Mouse (Mus musculus): Measurements from ENCODE around the gene Rnpep. TPM values are rescaled to one million over a fixed set of nuclear protein-coding genes. Genes with fewer than 3 reads are reported as not detected.

Gene Rnpep
- polyA plus RNA-seq (2012; rRNA removed): 40.7 and 48.9 TPM in 2 replicates

DNA sequence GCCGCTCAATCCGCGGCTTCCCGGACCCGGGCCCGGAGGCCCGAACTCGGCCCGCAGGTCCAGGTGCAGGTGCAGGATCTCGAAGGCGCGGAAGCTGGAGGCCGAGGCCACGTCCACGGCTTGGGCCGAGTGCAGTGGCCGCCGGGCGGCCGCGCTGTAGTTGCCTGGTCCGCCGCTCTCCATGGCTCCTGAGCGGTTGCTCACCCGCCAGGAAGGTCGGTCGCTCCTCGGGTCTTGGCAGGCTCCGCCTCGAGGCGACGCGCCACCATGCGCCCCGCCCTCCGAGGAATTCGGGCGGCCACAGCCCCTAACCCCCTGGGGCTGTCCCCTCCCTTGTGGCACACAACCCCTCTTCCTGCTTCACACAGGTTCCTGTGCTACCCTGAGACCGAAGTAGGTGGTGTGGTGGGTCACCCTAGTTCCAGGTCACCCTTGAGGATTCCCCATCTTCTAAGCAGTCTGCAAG is at the start of gene Rnpep:
Gene Rnpep (minus strand): TSS at position 259 of the 466 bp plus-strand sequence.

DNA sequence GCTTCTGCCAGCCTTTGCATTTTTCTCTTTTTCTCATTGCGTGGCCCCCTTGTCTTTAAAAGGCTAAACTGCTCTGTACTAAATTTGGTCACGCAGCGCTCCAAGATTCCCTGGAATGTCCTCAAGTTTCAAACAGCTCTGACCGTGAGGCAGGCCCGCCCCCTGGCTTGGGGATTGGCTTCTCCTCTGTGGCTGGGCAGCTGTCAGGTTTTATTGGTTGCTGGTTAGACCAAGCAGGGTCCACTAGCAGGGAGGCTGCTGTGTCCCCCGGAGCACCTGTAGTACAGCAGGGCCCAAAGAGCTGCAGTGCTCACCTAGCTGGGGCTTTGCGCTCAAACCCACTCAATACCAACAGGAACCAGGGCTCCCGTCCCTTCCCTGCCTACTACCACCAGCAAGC is 40.7 kb upstream of the Rnpep start, which contains the start of gene Lmod1:
Gene Lmod1 (plus strand): TSS at position 237 of the 400 bp plus-strand sequence.

DNA sequence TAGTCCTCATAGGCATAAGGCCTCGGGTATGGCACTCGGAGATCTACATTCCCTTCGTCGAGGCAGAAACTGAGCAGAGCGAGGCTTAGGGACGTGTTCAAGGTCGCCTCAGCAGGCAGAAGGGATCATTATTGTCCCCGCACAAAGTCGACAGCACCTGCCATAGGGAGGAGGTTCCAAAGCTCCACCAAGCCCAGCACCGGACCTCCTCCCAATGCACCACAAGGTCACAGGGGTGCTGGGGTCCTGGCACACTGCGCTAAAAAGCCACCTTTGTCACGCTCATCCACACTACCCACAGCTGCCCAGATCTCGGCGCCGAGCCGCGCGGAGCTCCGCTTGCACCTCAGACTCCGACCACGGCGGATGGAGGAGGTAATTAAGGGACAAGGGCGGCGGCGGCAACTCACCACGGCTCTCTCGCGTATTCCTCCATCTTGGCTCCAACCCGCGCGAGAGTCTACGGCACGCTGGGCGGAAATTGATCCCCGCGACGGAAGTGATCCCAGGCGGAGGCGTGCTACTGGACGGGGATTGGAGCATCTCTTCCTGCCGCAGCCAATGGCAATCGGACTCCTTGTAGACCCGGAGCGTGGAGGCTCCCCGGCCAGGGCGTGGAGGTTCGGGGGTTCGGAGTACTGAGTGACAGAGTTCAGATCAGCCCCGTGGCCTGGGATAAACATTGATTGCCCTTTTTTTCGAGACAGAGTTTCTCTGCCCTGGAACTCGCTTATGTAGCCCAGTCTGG is 29.6 kb upstream of the Rnpep start, which contains the start of gene Timm17a:
Gene Timm17a (minus strand): TSS at position 495 of the 748 bp plus-strand sequence.

DNA sequence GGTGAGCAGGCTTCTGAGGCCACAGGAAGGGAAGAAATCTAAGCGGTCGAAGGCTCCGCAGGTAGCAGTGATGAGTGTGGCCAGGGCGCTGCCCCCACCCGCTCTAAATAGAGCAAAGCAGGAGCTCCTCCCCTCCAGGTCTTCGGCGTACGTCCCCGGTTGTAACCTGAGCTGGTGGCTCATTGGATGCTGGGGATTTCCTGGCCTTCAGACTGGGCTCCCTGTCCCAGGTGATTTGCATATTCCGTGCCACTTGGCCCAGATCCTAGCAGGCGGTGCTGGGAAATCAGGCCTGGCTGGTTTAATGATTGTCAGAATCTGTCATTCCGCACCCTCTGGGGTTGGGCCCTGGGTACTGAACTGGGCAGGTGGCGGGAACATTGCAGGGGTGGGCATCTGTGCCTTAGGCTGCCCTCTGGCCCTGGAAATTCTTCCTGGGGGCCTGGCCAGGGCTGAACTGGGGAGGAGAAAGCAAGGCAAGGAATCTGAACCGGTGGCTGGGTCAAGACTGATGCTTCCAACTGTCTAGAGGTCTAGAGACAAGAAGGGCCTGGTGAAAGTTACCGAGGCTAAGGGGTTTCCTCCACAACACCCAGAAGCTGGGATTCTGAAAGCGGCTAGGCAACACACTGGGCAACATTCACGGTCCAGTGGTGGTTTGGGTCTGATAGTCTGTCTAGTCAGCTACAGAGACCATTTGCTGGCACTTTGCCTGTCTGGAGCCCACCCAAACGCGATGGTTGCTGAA is 25.3 kb downstream of the Rnpep start, which contains the start of gene Elf3:
Gene Elf3 (minus strand): TSS at position 189 of the 748 bp plus-strand sequence.

Other genes starting within 250 kb of the Rnpep start
- 0.11 and 0.45 TPM in 2 replicates for gene Lgr6, start 178.8 kb downstream of the Rnpep start, polyA plus RNA-seq (2012; rRNA removed)
- gene Ptpn7, start 151.4 kb downstream of the Rnpep start, polyA plus RNA-seq (2012; rRNA removed): 2.1 and 2.3 TPM in 2 replicates
- 82.5 and 97.0 TPM in 2 replicates for gene Arl8a, start 137.3 kb downstream of the Rnpep start, polyA plus RNA-seq (2012; rRNA removed)
- gene Gpr37l1, start 116.4 kb downstream of the Rnpep start, polyA plus RNA-seq (2012; rRNA removed): 0.02 TPM in 1 of 2 replicates, not detected in the other
- 0.70 and 1.2 TPM in 2 replicates for gene Elf3, start 25.5 kb downstream of the Rnpep start, polyA plus RNA-seq (2012; rRNA removed)
- 52.6 and 54.9 TPM in 2 replicates for gene Timm17a, start 29.7 kb upstream of the Rnpep start, polyA plus RNA-seq (2012; rRNA removed)
- gene Lmod1, start 40.7 kb upstream of the Rnpep start, polyA plus RNA-seq (2012; rRNA removed): 0.63 and 0.83 TPM in 2 replicates
- 29.3 and 35.1 TPM in 2 replicates for gene Shisa4, start 91.2 kb upstream of the Rnpep start, polyA plus RNA-seq (2012; rRNA removed)
- 148 and 188 TPM in 2 replicates for gene Ipo9, start 146.4 kb upstream of the Rnpep start, polyA plus RNA-seq (2012; rRNA removed)

Data from central nervous system, embryonic 11.5 days (tissue).